Mouse (Mus musculus): Measurements from ENCODE around the gene Farsa. TPM values are rescaled to one million over a fixed set of nuclear protein-coding genes. Genes with fewer than 3 reads are reported as not detected.

Farsa gene
- total RNA-seq, 2 experiments from 2014 or later: 58.8 to 69.6 TPM

- peak; percentile 88 to 89 for DNase-seq (ENCODE audit: low spot score in 2 of 2)
Observed at GRCm38 (mm10) chr8:84908421-84909161, 51.8 kb downstream of the Farsa start, which contains the start of gene Dnase2a. Gene Dnase2a, plus strand, starts transcription at chr8:84908560.

DNA sequence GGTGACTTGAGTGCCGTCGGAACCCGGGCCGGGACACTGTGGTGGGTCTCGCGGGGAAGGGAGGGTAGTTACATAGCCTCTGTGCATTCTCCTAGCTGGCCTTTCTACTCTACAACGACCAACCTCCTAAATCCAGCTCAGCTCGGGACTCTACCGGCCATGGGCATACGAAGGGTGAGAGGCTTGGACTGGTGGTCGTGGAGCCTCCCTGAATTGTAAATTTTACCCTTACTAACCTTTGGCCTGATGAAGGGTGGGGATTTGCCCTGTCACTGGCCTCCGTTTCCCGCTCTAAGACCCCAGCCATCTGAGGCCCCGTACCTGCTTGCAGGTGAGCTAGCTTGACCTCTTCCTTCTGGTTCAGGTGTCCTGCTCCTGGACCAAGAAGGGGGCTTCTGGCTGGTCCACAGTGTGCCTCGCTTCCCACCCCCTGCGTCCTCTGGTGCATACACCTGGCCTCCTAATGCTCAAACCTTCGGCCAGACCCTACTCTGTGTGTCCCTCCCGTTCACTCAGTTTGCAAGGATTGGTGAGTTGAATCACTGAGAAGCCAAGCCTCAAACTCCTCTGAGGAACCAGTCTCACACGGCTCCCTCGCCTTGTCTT lies 52.5 kb downstream of the Farsa start:
- no peak for DNase-seq (ENCODE audit: low spot score in 2 of 2)

DNA sequence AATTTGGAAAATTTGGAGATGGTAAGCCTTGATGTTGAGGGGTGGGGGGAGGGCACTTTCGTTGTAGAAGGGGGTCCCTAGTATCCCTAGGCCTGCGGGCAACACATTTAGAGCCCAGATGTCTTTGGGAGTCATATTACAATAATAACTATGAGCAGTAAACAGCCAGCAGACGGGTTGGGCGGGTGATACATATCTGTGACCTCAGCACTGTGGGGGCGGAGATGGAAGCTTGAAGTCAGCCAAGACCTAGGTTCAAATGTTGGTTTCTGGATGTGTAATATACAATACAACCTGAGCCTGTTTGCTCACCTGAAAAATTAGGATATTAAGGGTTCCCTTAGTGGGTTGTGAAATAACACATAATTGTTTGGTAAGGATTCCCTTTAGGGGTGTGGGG lies 53.2 kb downstream of the Farsa start:
- no peak for DNase-seq (ENCODE audit: low spot score in 2 of 2)

DNA sequence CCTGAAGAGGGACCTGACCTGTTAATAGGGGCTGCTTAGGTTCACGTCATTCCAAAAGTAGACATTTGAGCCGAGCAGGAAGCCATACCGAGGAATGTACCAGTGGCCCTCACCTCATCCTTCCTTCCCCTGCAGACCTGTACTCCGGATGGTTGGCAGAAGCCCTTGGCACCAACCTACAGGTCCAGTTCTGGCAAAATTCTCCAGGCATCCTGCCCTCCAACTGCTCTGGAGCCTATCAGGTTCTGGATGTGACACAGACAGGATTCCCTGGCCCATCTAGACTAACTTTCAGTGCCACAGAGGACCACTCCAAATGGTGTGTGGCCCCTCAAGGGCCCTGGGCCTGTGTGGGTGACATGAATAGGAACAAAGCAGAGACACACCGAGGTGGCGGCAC lies 53.8 kb downstream of the Farsa start:
- no peak for DNase-seq (ENCODE audit: low spot score in 2 of 2)

- DNase-seq (ENCODE audit: low spot score in 2 of 2): no peak
Observed at GRCm38 (mm10) chr8:84911854-84912253, 55.1 kb downstream of the Farsa start.

DNA sequence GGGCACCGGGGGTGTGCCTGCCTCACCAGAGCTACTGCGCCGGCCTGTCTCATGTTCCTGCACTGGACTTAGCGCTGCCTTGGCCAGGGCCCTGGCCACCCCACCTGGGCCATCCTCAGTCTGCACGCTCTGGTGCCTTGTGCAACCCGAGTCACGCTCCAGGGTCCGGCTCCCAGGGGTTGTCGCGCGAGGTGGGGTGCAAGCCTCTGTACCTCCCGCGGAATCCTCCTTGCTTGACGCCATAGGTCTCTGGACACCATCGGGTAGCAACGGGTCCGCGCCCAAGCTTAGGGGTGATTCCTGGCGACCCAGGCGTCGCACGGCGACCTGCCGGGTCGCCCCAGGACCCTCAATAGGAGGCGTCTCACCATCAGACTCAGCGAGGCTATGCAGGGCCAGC lies 55.6 kb downstream of the Farsa start:
- no peak for DNase-seq (ENCODE audit: low spot score in 2 of 2)

DNA sequence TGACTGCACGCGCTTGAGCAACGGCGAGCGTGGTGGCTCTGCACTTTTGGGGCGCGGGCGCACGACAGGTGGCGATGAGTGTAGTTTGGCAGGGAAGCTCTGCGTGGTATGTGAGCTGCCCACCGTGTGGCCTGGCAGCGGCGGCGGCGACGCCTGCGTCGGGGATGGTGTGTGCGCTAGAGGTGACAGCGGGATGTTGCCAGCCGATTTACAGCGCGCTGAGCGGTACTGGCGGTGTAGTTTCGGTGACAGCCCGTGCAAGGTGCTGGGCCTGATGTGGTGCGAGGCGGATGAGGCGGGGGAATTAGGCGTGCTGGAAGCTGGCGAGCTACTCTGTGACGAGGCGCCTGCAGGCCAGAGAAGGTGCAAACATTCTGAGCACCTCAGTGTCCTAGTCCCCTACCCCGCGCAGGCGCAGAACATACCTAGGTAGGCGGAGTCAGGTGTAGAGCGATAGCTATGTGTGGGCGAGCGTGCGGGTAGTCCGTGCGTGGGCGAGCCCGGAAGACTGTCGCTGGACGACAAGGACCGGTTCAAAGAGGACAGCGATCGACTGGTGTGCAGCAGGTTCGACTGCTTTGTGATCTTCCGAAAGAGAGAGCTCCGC lies 56.2 kb downstream of the Farsa start:
- DNase-seq (ENCODE audit: low spot score in 2 of 2): peak; percentile 62 to 67

GRCm38 (mm10) chr8:84913502-84913900 lies 56.7 kb downstream of the Farsa start:
- DNase-seq (ENCODE audit: low spot score in 2 of 2): no peak

GRCm38 (mm10) chr8:84913960-84914359 lies 57.2 kb downstream of the Farsa start:
- no peak for DNase-seq (ENCODE audit: low spot score in 2 of 2)

DNA sequence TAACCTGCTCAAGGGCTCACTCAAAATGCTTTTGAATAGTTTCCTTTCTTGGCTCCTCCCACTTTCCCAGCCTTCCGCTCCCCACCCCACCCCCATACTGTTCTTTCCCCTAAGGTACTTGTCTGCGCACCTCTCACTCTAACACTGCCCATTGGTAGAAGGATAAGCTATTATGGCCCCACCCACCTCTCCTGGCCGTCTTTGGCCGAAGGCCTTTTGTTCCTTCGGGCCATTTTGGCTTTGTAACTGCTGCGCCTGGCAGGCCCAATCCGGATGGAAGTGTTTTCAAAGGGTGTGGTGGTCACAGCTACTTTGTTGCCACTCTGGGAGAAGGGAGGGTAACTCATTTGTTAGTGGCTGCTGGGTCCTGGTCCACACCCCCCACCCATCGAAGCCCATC lies 58.5 kb downstream of the Farsa start:
- DNase-seq (ENCODE audit: low spot score in 2 of 2): no peak

GRCm38 (mm10) chr8:84917781-84918180 lies 61.0 kb downstream of the Farsa start:
- no peak for DNase-seq (ENCODE audit: low spot score in 2 of 2)

- no peak for DNase-seq (ENCODE audit: low spot score in 2 of 2)
Observed at GRCm38 (mm10) chr8:84918646-84919045, 61.9 kb downstream of the Farsa start.

Small RNA genes lying within 50 kb of the gene (microRNA-seq; reads per million reads assigned to microRNA genes)
- 5.7 to 7.3 reads per million in 2 experiments for gene Mir7069 (ENCODE audit: borderline number of aligned reads in 2 of 2)

Other genes with a start within 250 kb of the Farsa start
- gene Ier2, start 194.1 kb upstream of the Farsa start, total RNA-seq (2021): 10 to 100 TPM; 20.7 to 24.6 TPM
- 10 to 100 TPM; 66.3 to 79.0 TPM for gene Trmt1, start 170.7 kb upstream of the Farsa start, total RNA-seq (2021)
- 10 to 100 TPM; 71.3 to 77.8 TPM for gene Nacc1, start 169.1 kb upstream of the Farsa start, total RNA-seq (2021)
- 1 to 10 TPM; 2.7 to 2.8 TPM for gene Lyl1, start 155.5 kb upstream of the Farsa start, total RNA-seq (2021)
- under 1 TPM; 0.45 to 0.76 TPM for gene G430095P16Rik, start 134.0 kb upstream of the Farsa start, total RNA-seq (2021)
- gene Nfix, start 56.6 kb upstream of the Farsa start, total RNA-seq (2021): 100 to 1,000 TPM in 1 of 2 experiments, 10 to 100 TPM in 1; 92.2 to 127 TPM
- gene Dand5, start 34.2 kb upstream of the Farsa start, total RNA-seq (2021): 10 to 100 TPM; 10.6 to 10.8 TPM
- gene Gadd45gip1, start 25.5 kb upstream of the Farsa start, total RNA-seq (2021): 10 to 100 TPM; 62.0 to 71.1 TPM
- gene Rad23a, start 16.3 kb upstream of the Farsa start, total RNA-seq (2021): 100 to 1,000 TPM; 109 to 113 TPM
- 100 to 1,000 TPM; 606 to 686 TPM for gene Calr, start 10.1 kb upstream of the Farsa start, total RNA-seq (2021)
- gene Syce2, start 15.1 kb downstream of the Farsa start, total RNA-seq (2021): 1 to 10 TPM; 6.9 to 9.4 TPM
- gene Gcdh, start 36.9 kb downstream of the Farsa start, total RNA-seq (2021): 10 to 100 TPM; 52.4 to 56.5 TPM
- gene Klf1, start 44.9 kb downstream of the Farsa start, total RNA-seq (2021): not detected
- gene Dnase2a, start 51.6 kb downstream of the Farsa start, total RNA-seq (2021): 10 to 100 TPM; 11.2 to 12.5 TPM
- 1 to 10 TPM; 2.1 to 3.1 TPM for gene Mast1, start 80.4 kb downstream of the Farsa start, total RNA-seq (2021)
- gene Rtbdn, start 90.0 kb downstream of the Farsa start, total RNA-seq (2021): under 1 TPM in 1 of 2 experiments, not detected in 1; 0.16 TPM
- gene Gm49661, start 112.4 kb downstream of the Farsa start, total RNA-seq (2021): 1 to 10 TPM; 1.9 TPM
- 100 to 1,000 TPM; 740 to 761 TPM for gene Prdx2, start 112.6 kb downstream of the Farsa start, total RNA-seq (2021)
- gene Rnaseh2a, start 112.8 kb downstream of the Farsa start, total RNA-seq (2021): 100 to 1,000 TPM in 1 of 2 experiments, 10 to 100 TPM in 1; 80.9 to 131 TPM
- 10 to 100 TPM; 27.1 to 28.5 TPM for gene Junb, start 121.7 kb downstream of the Farsa start, total RNA-seq (2021)
- gene Hook2, start 133.6 kb downstream of the Farsa start, total RNA-seq (2021): 1 to 10 TPM; 6.3 to 7.2 TPM
- not detected for gene Best2, start 157.5 kb downstream of the Farsa start, total RNA-seq (2021)
- 100 to 1,000 TPM in 1 of 2 experiments, 10 to 100 TPM in 1; 89.2 to 100 TPM for gene Asna1, start 168.3 kb downstream of the Farsa start, total RNA-seq (2021)
- 100 to 1,000 TPM; 162 to 192 TPM for gene Trir, start 169.8 kb downstream of the Farsa start, total RNA-seq (2021)
- gene Tnpo2, start 179.9 kb downstream of the Farsa start, total RNA-seq (2021): 10 to 100 TPM; 67.8 to 80.4 TPM
- gene Fbxw9, start 203.1 kb downstream of the Farsa start, total RNA-seq (2021): 10 to 100 TPM; 11.1 to 18.1 TPM
- gene Gm5741, start 211.0 kb downstream of the Farsa start, total RNA-seq (2021): not detected
- 10 to 100 TPM; 25.5 to 26.4 TPM for gene Dhps, start 214.8 kb downstream of the Farsa start, total RNA-seq (2021)
- gene Wdr83os, start 223.8 kb downstream of the Farsa start, total RNA-seq (2021): 10 to 100 TPM; 72.6 to 87.7 TPM
- 10 to 100 TPM; 21.1 to 23.1 TPM for gene Wdr83, start 224.3 kb downstream of the Farsa start, total RNA-seq (2021)
- 10 to 100 TPM; 43.2 to 51.8 TPM for gene Man2b1, start 226.3 kb downstream of the Farsa start, total RNA-seq (2021)

Measured in adrenal gland, adult 18-20 months (tissue).